Mouse (Mus musculus) spleen, postnatal 36 days (tissue): ENCODE measurements around the gene Sstr3.
A peak's percentile ranks its signal among the peaks of the same experiment; 100 is the strongest.

Experiments
- DNase-seq, 2 experiments: peaks; one replicate each; pipeline ENCODE4 v3.0.0; 2022; ENCODE audit warnings: low spot score in 2 of 2, mixed read lengths in 1 of 2

The Sstr3 gene

GRCm38 (mm10) chr15:78559141-78559979, 14.9 kb upstream of the Sstr3 start:
- no peak for DNase-seq

GRCm38 (mm10) chr15:78557693-78558535, 13.4 kb upstream of the Sstr3 start:
- DNase-seq = no peak

DNA sequence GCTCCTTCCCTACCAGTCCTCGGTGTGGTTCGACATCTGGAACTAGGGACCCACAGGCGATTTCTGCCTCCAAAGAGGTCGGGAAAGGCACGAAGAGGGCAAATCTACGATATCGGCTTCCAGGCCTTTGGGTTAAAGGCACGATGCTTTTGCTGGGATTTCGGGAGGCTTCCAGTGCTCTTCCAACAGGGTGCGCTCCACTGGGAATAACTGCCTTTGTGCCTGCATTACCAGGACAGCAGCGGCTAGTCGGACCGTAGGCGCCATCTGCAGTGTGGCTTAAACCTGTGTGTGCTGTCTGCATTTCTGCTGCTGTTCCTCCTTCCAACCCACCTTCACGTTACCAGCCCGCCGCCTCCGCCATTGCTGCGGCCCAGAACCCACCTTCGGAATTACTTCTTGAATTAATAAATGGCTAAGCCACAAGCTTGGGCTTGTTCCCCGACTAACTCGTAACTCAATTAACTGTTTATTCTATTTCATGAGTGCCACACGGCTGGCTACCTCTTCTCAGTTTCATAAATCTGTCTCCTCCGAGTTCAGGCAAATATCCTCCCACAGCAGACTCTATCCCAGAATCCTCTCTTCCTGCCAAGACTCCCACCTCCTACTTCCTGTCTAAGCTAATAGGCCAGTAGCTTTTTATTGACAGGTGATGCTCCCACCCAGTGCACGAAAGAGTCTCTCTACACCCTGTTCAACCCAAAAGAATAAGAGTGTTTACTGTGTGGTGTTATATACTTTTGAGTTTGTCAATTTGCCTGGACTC, 10.2 kb upstream of the Sstr3 start:
- DNase-seq = no peak

GRCm38 (mm10) chr15:78549189-78549734, 4.8 kb upstream of the Sstr3 start:
- DNase-seq = no peak

- DNase-seq = no peak
Measured at GRCm38 (mm10) chr15:78548711-78549110, 4.2 kb upstream of the Sstr3 start.

DNA sequence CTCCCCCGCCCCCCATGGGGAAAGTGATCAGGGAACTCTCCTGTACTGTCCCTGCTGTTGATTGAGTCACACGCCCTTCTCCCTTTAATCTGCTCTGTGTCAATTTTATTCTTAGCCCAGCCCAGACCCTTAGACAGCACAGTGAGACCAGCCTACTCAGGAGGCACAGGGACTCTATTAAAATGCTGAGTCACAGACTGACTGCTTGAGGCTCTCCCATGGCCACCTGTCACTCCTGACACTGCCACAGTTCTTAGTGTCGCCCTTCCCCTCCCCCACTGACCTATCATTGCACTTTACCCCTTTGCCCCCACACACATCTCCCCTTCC, 3.8 kb upstream of the Sstr3 start:
- no peak for DNase-seq

DNA sequence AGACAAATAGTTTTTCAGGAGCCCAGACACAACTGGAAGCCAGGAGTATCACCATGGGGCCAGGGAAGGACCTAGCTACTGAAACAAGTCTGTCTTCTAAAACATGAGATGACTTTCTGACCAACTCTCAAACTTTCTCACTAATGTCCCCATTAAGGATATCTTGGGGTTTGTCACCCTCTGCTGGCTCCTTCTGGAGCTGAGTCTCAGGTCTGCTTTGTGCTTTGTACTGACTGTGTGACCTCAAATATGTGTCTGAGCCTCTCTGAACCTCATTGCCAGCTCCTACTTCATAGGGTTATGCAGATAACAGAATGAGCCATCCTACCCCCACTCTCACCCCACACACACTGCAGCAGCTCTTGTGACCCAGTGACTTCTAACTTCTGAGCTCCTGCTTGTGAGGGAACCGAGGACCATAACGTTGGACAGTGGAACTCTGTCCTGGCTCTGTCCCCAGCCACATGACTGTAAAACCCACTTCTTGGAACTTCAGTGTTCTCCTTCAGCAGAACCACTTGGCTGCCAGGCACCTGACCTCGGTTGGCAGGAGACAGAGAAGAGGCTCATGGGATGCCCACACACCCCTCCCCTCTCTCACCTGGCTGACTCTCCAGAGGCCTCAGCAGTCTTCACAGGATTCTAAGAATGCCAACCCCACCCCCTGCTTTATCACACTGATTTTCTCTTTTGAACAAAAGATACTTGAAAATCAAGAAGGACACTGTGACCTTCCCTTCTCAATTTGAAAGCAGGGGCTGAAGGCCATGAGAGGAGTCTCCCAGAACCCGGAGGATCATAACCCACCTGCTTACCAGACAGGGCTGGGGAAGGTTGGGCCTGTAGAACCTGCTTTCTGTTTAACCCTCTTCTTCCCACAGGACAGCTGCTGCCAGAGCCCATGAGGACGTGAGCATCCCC, 3.2 kb upstream of the Sstr3 start:
- peak in 1 of 2 experiments; percentile 50 for DNase-seq

GRCm38 (mm10) chr15:78546060-78546459, 1.6 kb upstream of the Sstr3 start:
- no peak for DNase-seq

DNA sequence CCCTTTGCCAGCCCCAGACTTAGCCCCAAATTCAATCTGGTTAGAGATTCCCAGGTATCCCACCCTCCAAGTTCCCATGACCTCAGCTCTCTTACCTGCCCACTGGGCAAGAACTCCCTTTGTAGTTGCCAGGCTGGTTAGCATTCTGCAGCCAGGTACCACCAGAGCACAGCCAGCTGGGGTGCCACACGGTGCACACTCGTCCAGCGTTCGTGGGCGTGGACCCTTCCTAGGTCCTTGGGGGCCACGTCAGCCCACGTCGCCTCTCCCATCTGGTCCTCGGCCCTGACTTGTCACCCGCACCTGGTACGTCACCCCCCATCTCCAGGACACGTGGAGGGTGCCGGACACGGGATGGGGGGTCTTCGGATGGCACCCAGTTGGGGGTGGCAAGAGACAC, 444 bp downstream of the Sstr3 start:
- DNase-seq = no peak

- no peak for DNase-seq
Measured at GRCm38 (mm10) chr15:78542767-78543303, 1.6 kb downstream of the Sstr3 start.

- no peak for DNase-seq
Measured at GRCm38 (mm10) chr15:78542098-78542766, 2.3 kb downstream of the Sstr3 start.

- no peak for DNase-seq
Measured at GRCm38 (mm10) chr15:78541606-78542005, 2.9 kb downstream of the Sstr3 start.

- no peak for DNase-seq
Measured at GRCm38 (mm10) chr15:78541036-78541435, 3.4 kb downstream of the Sstr3 start.

DNA sequence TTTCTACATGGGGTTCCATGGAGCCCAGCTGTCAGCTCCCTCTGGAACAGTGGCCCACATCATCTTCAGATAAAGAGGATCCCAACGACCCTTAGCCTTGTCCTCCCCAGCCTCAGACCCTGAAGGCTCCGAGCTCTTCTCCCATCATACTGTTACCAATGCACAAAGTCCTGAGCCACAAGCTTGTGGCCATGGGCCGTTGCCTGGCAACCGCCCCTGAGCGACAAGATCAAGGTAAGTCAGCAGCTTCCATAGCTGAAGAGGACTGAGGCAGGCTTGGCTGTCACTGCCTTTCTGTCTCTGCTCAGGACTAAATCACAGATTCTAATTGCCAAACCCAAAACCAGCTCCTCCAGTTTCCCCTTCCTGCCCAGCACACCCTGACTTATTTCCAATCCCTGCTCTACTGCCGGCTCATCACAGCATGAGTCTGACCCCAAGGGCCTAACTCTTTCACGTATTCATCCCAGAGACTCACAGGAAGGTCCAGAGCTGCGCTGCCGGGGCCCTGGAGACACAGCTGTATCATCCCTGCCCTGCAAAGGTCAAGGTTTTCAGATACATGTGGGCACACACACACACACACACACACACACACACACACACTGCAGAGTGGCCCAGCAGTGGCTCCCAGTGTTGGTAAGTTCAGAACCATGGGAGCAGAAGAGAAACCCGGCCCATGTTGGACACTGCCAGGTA, 8.6 kb downstream of the Sstr3 start:
- DNase-seq = no peak

DNA sequence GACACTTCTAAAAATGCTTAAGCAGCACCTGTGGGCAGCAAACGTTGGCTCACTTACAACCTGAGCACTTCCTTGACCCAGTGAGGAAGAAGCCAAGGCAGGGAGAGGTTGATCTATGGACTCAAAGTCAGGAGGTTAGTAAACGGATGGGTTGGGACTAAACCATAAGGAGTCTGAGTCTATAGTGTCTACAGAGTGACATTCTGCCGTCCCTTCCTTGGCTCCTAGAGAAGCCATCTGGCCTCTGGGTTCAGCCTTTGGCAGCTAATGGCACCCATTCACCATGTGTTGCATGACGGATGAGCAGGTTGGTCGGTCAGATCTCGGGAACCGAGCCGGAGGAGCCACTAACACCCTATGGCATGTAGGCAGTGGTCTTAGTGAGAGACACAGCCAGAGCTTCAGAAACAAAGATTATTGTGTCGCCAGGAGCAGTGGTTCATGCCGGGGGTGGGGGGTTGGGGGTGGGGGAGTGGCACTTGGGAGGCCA, 11.1 kb downstream of the Sstr3 start:
- no peak for DNase-seq

GRCm38 (mm10) chr15:78532566-78533345, 11.7 kb downstream of the Sstr3 start:
- no peak for DNase-seq

DNA sequence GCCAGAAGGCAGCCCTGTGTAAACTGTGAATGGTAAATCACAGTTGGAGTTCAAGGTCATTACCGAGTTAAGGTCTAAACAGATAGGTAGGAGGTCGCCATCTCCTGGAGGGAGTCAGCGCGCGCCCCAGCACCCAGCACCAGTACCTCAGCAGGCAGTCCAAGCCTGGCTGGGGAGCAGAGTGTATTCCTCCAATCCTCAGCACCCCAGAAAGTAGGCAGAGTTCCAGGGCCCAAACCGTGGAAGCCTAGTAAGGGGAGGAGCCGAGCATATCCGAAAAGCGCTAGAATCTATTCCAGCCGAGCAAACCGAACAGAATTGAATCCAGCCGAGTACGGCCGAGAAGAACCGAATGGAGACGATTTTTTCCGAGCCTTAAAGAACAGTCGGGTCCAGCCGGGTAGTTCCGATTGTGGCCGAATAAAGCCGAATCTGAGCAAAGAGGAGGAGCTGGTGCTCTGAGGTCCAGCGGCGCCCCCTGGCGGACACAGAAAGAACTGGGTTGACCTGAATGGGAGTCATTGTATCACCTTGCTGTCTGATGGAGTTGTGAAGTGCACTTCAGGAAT, 12.5 kb downstream of the Sstr3 start:
- DNase-seq = peak; percentile 93 to 95

GRCm38 (mm10) chr15:78531451-78531720, 13.1 kb downstream of the Sstr3 start:
- no peak for DNase-seq
